Mouse (Mus musculus) limb, embryonic 10.5 days (tissue): Measurements from ENCODE around the gene Itpk1. TPM values are rescaled to one million over a fixed set of nuclear protein-coding genes. Genes with fewer than 3 reads are reported as not detected.

Experiments
- DNase-seq: peaks from one replicate; pipeline ENCODE4 v3.0.0-alpha.2; 2017; ENCODE audit warnings: low spot score
- H3K27ac ChIP-seq: fragments of 300-500 bp; sonication (generic); 2 replicates; pipeline ENCODE4 v1.5.1; 2016; ENCODE audit warnings: mild to moderate bottlenecking
- H3K27me3 ChIP-seq: fragments of 300-500 bp; sonication (generic); 2 replicates; pipeline ENCODE4 v1.6.1; 2016; ENCODE audit warnings: low read depth, mild to moderate bottlenecking; ENCODE audit not compliant: poor library complexity, severe bottlenecking
- H3K36me3 ChIP-seq: fragments of 300-500 bp; sonication (generic); 2 replicates; pipeline ENCODE4 v1.6.1; 2016; ENCODE audit warnings: mild to moderate bottlenecking, moderate library complexity
- H3K4me1 ChIP-seq: fragments of 300-500 bp; sonication (generic); 2 replicates; pipeline ENCODE4 v1.6.1; 2016
- H3K4me3 ChIP-seq: fragments of 300-500 bp; sonication (generic); 2 replicates; pipeline ENCODE4 v1.5.1; 2016; ENCODE audit warnings: mild to moderate bottlenecking, moderate library complexity
- H3K9me3 ChIP-seq: fragments of 300-500 bp; sonication (generic); replicated peaks from 2 replicates; pipeline ENCODE4 v1.6.1; 2016; ENCODE audit warnings: mild to moderate bottlenecking
- WGBS: fragments of 180-500 bp; shearing (Covaris S2); methylation state at CpG from one replicate; pipeline ENCODE4 v1.1.7; 2016; 5-methylcytosine and 5-hydroxymethylcytosine counted together
- polyA plus RNA-seq: library from polyadenylated mRNA; unstranded; fragments of >200 nt; fragmentation: Nextera tagmentation; extraction: Ambion mirVana; gene quantifications from 2 replicates; pipeline ENCODE4 v1.2.1, GENCODE M21; 2016

Itpk1 gene
- polyA plus RNA-seq, 1 experiment from 2014 or later, result 9.7 TPM

- 79% methylated on average over 7 of the region's 7 CpGs for WGBS
- DNase-seq, result no peak
- Histone ChIP-seq H3K27ac (no peak overlapping the region), H3K4me1 (peaks cover 22% of the 10 kb centered on the region; the same call in 1 of the 2 replicates), H3K4me3 (no peak overlapping the region), H3K36me3 (no peaks in the 10 kb centered on the region), H3K27me3 (no peaks in the 10 kb centered on the region), H3K9me3 (no peaks in the 10 kb centered on the region)
Measured at GRCm38 (mm10) chr12:102681590-102681989, 23.1 kb downstream of the Itpk1 start.

GRCm38 (mm10) chr12:102678820-102679219, 25.9 kb downstream of the Itpk1 start:
- Histone ChIP-seq H3K36me3 (peaks cover 5% of the 10 kb centered on the region; the same call in 1 of the 2 replicates), H3K4me1 (peaks cover 8% of the 10 kb centered on the region; the same call in 1 of the 2 replicates), H3K9me3 (no peaks in the 10 kb centered on the region), H3K27ac (no peak overlapping the region), H3K27me3 (no peaks in the 10 kb centered on the region), H3K4me3 (no peak overlapping the region)
- 74% methylated on average over 6 of the region's 6 CpGs for WGBS
- no peak for DNase-seq

DNA sequence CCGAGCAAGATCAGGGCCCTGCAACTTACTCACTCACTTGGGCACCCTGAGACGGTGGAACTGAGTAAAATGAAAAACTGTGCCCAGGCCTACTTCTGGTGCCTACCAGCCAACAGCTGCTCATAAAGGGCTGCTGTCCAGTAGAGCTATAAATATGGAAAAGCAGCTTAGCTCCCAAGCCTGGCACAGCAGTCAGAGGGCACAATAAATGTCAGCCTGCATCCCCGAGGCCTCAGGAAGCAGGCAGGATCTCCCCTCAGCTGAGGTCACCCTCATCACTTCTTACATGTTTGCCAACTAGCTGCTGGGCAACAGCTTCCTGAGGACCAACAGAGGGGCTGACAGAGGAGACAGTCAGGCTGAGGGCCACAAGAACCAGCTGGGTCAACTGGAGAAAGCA, 27.6 kb downstream of the Itpk1 start:
- Histone ChIP-seq H3K27ac (no peak overlapping the region), H3K4me1 (peaks cover 8% of the 10 kb centered on the region; the same call in 1 of the 2 replicates)
- 86% methylated on average over 3 of the region's 3 CpGs for WGBS

GRCm38 (mm10) chr12:102674556-102674955, 30.2 kb downstream of the Itpk1 start:
- Histone ChIP-seq H3K4me3 (no peak overlapping the region), H3K36me3 (peaks cover 8% of the 10 kb centered on the region), H3K9me3 (no peaks in the 10 kb centered on the region), H3K27me3 (no peaks in the 10 kb centered on the region), H3K4me1 (peaks cover 22% of the 10 kb centered on the region; the same call in 1 of the 2 replicates), H3K27ac (no peak overlapping the region)
- WGBS, result 92% methylated on average over 10 of the region's 10 CpGs
- no peak for DNase-seq

More for the DNA sequence above, 27.6 kb downstream of the Itpk1 start:
- peaks cover 8% of the 10 kb centered on the region for H3K36me3 ChIP-seq
- no peak for DNase-seq
- H3K27me3 ChIP-seq, result no peaks in the 10 kb centered on the region
- no peak overlapping the region for H3K4me3 ChIP-seq
- H3K9me3 ChIP-seq, result no peaks in the 10 kb centered on the region

DNA sequence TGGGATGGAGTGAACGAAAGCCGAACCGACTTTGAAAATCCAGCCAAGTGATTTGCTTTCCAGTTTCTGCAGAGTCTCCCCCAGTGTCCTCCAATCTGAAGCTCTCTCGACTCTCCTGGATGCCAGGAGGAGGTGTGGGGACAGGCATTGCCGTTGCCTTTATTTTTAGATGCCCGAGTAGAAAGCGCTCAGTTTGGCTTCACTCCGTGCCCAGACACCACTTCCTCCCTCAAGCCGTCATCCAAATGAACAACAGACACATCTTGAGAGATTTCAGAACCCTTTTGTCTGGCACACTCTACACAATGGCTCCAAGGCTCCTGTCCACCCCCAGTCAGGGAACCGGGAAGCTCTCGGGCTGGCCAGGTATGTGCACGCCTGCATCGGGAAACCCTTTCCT, 30.6 kb downstream of the Itpk1 start:
- Histone ChIP-seq H3K27me3 (no peaks in the 10 kb centered on the region), H3K27ac (no peak overlapping the region), H3K4me1 (peaks cover 22% of the 10 kb centered on the region; the same call in 1 of the 2 replicates), H3K9me3 (no peaks in the 10 kb centered on the region), H3K4me3 (no peak overlapping the region), H3K36me3 (peaks cover 8% of the 10 kb centered on the region)
- DNase-seq, result no peak
- WGBS, result 93% methylated on average over 13 of the region's 13 CpGs

- peaks cover 18% of the 10 kb centered on the region; the same call in 1 of the 2 replicates for H3K4me1 ChIP-seq
- 86% methylated on average over 20 of the region's 20 CpGs for WGBS
Measured at GRCm38 (mm10) chr12:102672857-102673839, 31.6 kb downstream of the Itpk1 start.

DNA sequence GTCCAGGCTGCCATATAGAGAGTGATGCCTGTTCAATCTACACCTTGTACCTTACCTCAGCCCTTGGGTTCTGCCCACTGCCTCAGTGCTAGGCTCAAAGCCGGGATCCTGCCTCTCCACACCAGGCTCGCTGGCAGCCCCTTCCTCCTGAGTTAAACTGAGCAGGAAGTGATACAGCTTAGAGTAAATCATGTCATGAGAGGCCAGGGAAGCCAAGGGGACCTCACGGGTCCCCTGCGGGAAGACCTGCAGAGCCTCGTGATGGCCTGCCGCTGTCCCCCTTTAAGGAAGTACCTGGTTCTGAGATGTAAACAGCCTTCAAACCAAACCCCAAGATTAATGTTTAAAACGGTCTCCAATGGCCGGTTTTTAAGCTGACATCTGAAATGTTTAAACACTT, 32.6 kb downstream of the Itpk1 start:
- no peak for DNase-seq
- H3K27ac ChIP-seq, result no peak overlapping the region
- no peaks in the 10 kb centered on the region for H3K9me3 ChIP-seq
- H3K4me1 ChIP-seq, result peaks cover 18% of the 10 kb centered on the region; the same call in 1 of the 2 replicates
- WGBS, result 73% methylated on average over 8 of the region's 8 CpGs
- peaks cover 8% of the 10 kb centered on the region for H3K36me3 ChIP-seq
- no peaks in the 10 kb centered on the region for H3K27me3 ChIP-seq
- H3K4me3 ChIP-seq, result no peak overlapping the region

More at GRCm38 (mm10) chr12:102672857-102673839, 31.6 kb downstream of the Itpk1 start:
- Histone ChIP-seq H3K36me3 (peaks cover 8% of the 10 kb centered on the region), H3K4me3 (no peak overlapping the region), H3K9me3 (no peaks in the 10 kb centered on the region), H3K27me3 (no peaks in the 10 kb centered on the region), H3K27ac (no peak overlapping the region)
- no peak for DNase-seq

DNA sequence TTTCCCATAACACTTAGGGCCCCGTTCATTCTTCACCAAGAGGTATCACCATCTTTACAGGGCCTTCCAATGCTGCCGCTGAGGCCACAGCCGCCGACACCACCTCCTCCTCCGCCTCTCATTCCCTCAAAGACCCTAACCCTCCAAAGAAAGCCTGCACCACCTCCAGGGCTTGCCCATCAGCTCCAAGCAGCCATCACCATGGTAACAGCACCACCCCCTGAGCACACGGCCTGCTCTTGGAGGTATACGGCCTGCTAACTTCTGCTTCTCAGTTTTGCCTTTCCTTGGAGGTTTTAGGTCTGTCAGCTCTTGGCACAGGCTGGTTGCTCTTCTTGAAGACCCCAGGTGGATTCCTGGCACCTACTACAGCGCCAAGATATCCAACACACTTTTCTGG, 33.9 kb downstream of the Itpk1 start:
- no peak overlapping the region for H3K27ac ChIP-seq
- H3K27me3 ChIP-seq, result no peaks in the 10 kb centered on the region
- DNase-seq, result no peak
- no peak overlapping the region for H3K4me3 ChIP-seq
- no peaks in the 10 kb centered on the region for H3K9me3 ChIP-seq
- peaks cover 18% of the 10 kb centered on the region; the same call in 1 of the 2 replicates for H3K4me1 ChIP-seq
- WGBS, result 59% methylated on average over 8 of the region's 8 CpGs
- peaks cover 8% of the 10 kb centered on the region for H3K36me3 ChIP-seq

DNA sequence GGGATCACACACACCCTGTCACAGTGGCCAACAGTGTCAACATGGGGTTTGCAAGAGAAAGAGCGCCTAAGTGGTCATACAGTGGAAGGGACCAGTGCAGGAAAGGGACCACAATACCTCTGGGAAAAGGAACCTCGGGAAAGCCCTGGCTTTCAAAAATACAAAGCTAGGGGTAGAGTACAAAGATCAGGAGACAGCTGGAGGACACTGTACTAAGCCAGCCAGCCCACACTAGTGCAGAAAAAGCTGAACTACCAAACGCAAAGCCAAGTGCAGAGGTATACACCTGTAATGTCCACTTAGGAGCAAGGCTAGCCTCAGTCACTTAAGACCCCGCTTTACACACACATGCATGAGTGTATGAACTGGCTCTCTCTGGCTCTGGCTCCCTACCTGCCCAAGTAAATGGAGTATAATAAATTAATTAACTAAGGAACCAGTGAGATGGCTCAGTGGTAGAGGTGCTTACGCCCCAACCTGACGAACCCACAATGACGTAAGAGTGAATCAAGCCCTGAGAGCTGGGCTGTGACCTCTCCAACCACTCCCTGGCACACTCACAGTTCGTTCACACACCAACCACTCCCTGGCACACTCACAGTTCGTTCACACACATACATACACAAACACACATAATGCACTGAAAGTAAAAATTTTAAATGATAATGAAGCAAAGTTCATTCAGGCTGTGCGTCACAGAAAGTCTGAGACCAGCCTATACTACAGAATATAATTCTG, 39.1 kb downstream of the Itpk1 start:
- Histone ChIP-seq H3K4me3 (no peak overlapping the region), H3K4me1 (peaks cover 9% of the 10 kb centered on the region), H3K27me3 (no peaks in the 10 kb centered on the region), H3K36me3 (no peaks in the 10 kb centered on the region), H3K9me3 (no peaks in the 10 kb centered on the region), H3K27ac (no peak overlapping the region)
- WGBS, result 93% methylated on average over 10 of the region's 10 CpGs
- DNase-seq, result no peak

GRCm38 (mm10) chr12:102664052-102664448, 40.7 kb downstream of the Itpk1 start:
- Histone ChIP-seq H3K4me1 (peaks cover 6% of the 10 kb centered on the region), H3K9me3 (no peaks in the 10 kb centered on the region), H3K27ac (no peak overlapping the region), H3K36me3 (no peaks in the 10 kb centered on the region), H3K4me3 (no peak overlapping the region), H3K27me3 (no peaks in the 10 kb centered on the region)
- WGBS, result 95% methylated on average over 2 of the region's 2 CpGs
- DNase-seq, result no peak

- Histone ChIP-seq H3K36me3 (no peaks in the 10 kb centered on the region), H3K27me3 (no peaks in the 10 kb centered on the region), H3K4me3 (no peak overlapping the region), H3K4me1 (peaks cover 6% of the 10 kb centered on the region), H3K9me3 (no peaks in the 10 kb centered on the region), H3K27ac (no peak overlapping the region)
- no peak for DNase-seq
- 88% methylated on average over 11 of the region's 11 CpGs for WGBS
Measured at GRCm38 (mm10) chr12:102663349-102664051, 41.2 kb downstream of the Itpk1 start.

DNA sequence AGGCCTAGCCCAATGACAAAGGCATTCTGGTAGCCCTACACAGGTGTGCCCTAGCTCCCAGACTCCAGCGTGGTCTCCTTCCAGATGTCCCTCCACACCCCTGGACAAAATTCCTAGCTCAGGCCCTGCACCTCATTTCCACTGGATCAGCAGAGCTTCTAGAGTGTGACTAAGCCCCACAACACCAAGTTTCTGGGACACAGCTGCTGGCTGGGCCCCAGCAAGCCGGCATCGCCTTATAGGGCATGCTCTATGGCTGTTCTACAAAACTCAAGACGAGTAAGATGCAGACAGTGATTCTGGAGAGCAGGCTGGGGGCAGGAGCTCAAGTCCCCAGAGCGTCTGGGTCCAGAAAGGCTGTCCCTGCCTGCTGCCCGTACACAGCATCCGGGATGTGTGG, 43.0 kb downstream of the Itpk1 start:
- Histone ChIP-seq H3K9me3 (no peaks in the 10 kb centered on the region), H3K4me3 (no peak overlapping the region), H3K36me3 (no peaks in the 10 kb centered on the region), H3K27ac (0 out of 2 replicates have a peak overlapping the region, but pooled peaks have one; percentile 17), H3K27me3 (no peaks in the 10 kb centered on the region), H3K4me1 (peaks cover 6% of the 10 kb centered on the region)
- 85% methylated on average over 7 of the region's 7 CpGs for WGBS
- DNase-seq, result no peak
